In the genomic region with DNA sequence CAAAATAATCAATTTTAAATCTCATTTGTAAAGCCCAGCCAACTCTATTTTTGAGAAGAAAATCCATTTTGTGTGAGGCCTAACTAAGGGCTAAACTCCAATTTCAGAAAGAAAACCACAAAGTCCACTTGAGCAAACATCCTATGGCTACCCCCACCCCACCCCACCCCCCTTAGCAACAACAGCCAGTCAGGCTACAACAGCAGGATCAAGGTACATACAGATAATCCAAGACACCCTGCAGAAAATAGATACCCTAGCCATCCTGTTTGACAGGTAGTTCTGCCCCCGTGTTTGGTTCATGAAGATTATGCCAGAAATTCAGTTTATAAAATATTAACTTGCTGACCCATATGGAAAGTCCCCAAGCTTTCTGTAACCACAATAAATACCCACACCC, we compare ENCODE assay signal across 21 mouse cellular contexts. TPM values are rescaled to one million over a fixed set of nuclear protein-coding genes. Genes with fewer than 3 reads are reported as not detected.
DNase-seq lines count a peak whose midpoint lies in the region; ATAC-seq lines count a peak whose summit lies in the region.
"Had no signal": no experiment of that assay in that cellular context is flagged by ENCODE, and none has a peak within 500 bp of the region (broad histone marks: within the 10 kb centered on the region; RNA-seq: fewer than 3 reads in every experiment).

No protein-coding gene starts in this region.

- H3K9ac ChIP-seq in liver, embryonic 11.5 days (ENCODE audit: low read depth, low read length) = no peak overlapping the region
- H3K9ac ChIP-seq in liver, embryonic 12.5 days = no peak overlapping the region
- no peak overlapping the region for H3K9ac ChIP-seq in lung, embryonic 16.5 days (ENCODE audit: low read length)
- H3K9ac ChIP-seq in stomach, embryonic 16.5 days (ENCODE audit: low read length) = no peak overlapping the region
- H3K9ac ChIP-seq: forebrain, embryonic 13.5 days; heart, embryonic 13.5 days had no signal

- no peak overlapping the region for H3K4me2 ChIP-seq in liver, embryonic 11.5 days
- no peak overlapping the region for H3K4me2 ChIP-seq in liver, embryonic 12.5 days
- no peak overlapping the region for H3K4me2 ChIP-seq in lung, embryonic 16.5 days (ENCODE audit: low read depth, low read length)
- no peak overlapping the region for H3K4me2 ChIP-seq in stomach, embryonic 16.5 days (ENCODE audit: low read depth, low read length)
- H3K4me2 ChIP-seq: forebrain, embryonic 13.5 days; heart, embryonic 13.5 days had no signal

- no peak overlapping the region for H3K27ac ChIP-seq in liver, embryonic 11.5 days (ENCODE audit: low read depth, low read length)
- H3K27ac ChIP-seq in liver, embryonic 12.5 days = no peak overlapping the region
- peak overlapping the region; percentile 78 for H3K27ac ChIP-seq in lung, embryonic 16.5 days (ENCODE audit: low read length)
- peak overlapping the region; percentile 18; the same call in 1 of the 2 replicates for H3K27ac ChIP-seq in stomach, embryonic 16.5 days (ENCODE audit: low read length)
- H3K27ac ChIP-seq: embryonic facial prominence, embryonic 10.5 days; forebrain, embryonic 13.5 days; gastrocnemius, adult 2 months; heart, embryonic 13.5 days had no signal

- 0 out of 2 replicates have a peak, but pooled peaks have one; percentile 53 for ATAC-seq in liver, embryonic 11.5 days (replicated peaks; ENCODE audit: low FRiP score)
- no peak for ATAC-seq in liver, embryonic 12.5 days
- ATAC-seq in lung, embryonic 16.5 days (ENCODE audit: low read depth) = no peak
- ATAC-seq in stomach, embryonic 16.5 days (ENCODE audit: insufficient read depth, low FRiP score) = no peak
- ATAC-seq: forebrain, embryonic 13.5 days had no signal

- H3K36me3 ChIP-seq in liver, embryonic 11.5 days (ENCODE audit: control insufficient read depth, insufficient read depth, low read length) = no peaks in the 10 kb centered on the region
- H3K36me3 ChIP-seq in liver, embryonic 12.5 days = no peaks in the 10 kb centered on the region
- no peaks in the 10 kb centered on the region for H3K36me3 ChIP-seq in lung, embryonic 16.5 days (ENCODE audit: control insufficient read depth, insufficient read depth, low read length)
- no peaks in the 10 kb centered on the region for H3K36me3 ChIP-seq in stomach, embryonic 16.5 days (ENCODE audit: control insufficient read depth, insufficient read depth, low read length)
- H3K36me3 ChIP-seq: embryonic facial prominence, embryonic 10.5 days; heart, embryonic 13.5 days had no signal

- H3K27me3 ChIP-seq in liver, embryonic 11.5 days (replicated peaks; ENCODE audit: control insufficient read depth, insufficient read depth, low read length) = no peaks in the 10 kb centered on the region
- H3K27me3 ChIP-seq in liver, embryonic 12.5 days (replicated peaks) = no peaks in the 10 kb centered on the region
- H3K27me3 ChIP-seq in lung, embryonic 16.5 days (ENCODE audit: control insufficient read depth, insufficient read depth, low read depth, low read length) = no peaks in the 10 kb centered on the region
- no peaks in the 10 kb centered on the region for H3K27me3 ChIP-seq in stomach, embryonic 16.5 days (ENCODE audit: control insufficient read depth, insufficient read depth, low read length)
- H3K27me3 ChIP-seq: forebrain, embryonic 13.5 days; heart, embryonic 13.5 days had no signal

- no peaks in the 10 kb centered on the region for H3K4me1 ChIP-seq in liver, embryonic 11.5 days (replicated peaks; ENCODE audit: control insufficient read depth, insufficient read depth, low read length)
- no peaks in the 10 kb centered on the region for H3K4me1 ChIP-seq in liver, embryonic 12.5 days
- no peaks in the 10 kb centered on the region for H3K4me1 ChIP-seq in lung, embryonic 16.5 days (replicated peaks; ENCODE audit: control insufficient read depth, insufficient read depth, low read length)
- no peaks in the 10 kb centered on the region; the same call in 1 of the 2 replicates for H3K4me1 ChIP-seq in stomach, embryonic 16.5 days (ENCODE audit: control insufficient read depth, insufficient read depth, low read length)
- H3K4me1 ChIP-seq: embryonic facial prominence, embryonic 10.5 days; forebrain, embryonic 13.5 days; heart, embryonic 13.5 days had no signal

- 17% methylated on average over 1 of the region's 1 CpGs for whole genome bisulfite sequencing in liver, embryonic 11.5 days
- WGBS in liver, embryonic 12.5 days (ENCODE audit: insufficient replicate concordance) = 44% methylated on average over 1 of the region's 1 CpGs
- 42% methylated on average over 1 of the region's 1 CpGs for WGBS in lung, embryonic 16.5 days
- 51% methylated on average over 1 of the region's 1 CpGs for WGBS in stomach, embryonic 16.5 days

- H3K9me3 ChIP-seq in liver, embryonic 11.5 days (ENCODE audit: control insufficient read depth, low read length) = no peaks in the 10 kb centered on the region
- H3K9me3 ChIP-seq in liver, embryonic 12.5 days (replicated peaks) = no peaks in the 10 kb centered on the region
- H3K9me3 ChIP-seq in lung, embryonic 16.5 days (ENCODE audit: control insufficient read depth, low read length) = no peaks in the 10 kb centered on the region
- no peaks in the 10 kb centered on the region for H3K9me3 ChIP-seq in stomach, embryonic 16.5 days (replicated peaks; ENCODE audit: control insufficient read depth, low read length)
- H3K9me3 ChIP-seq: embryonic facial prominence, embryonic 10.5 days; forebrain, embryonic 13.5 days; heart, embryonic 13.5 days had no signal

- H3K4me3 ChIP-seq in liver, embryonic 11.5 days (ENCODE audit: low read depth, low read length) = no peak overlapping the region
- H3K4me3 ChIP-seq in liver, embryonic 12.5 days = no peak overlapping the region
- no peak overlapping the region for H3K4me3 ChIP-seq in lung, embryonic 16.5 days (ENCODE audit: low read length)
- H3K4me3 ChIP-seq in stomach, embryonic 16.5 days (replicated peaks; ENCODE audit: low read length) = no peak overlapping the region
- H3K4me3 ChIP-seq: embryonic facial prominence, embryonic 10.5 days; forebrain, embryonic 13.5 days; gastrocnemius, adult 2 months; heart, embryonic 13.5 days had no signal

- no peak for DNase-seq in liver, embryonic 11.5 days (ENCODE audit: low spot score)
- no peak for DNase-seq in lung, adult 18-20 months
- no peak for DNase-seq in adrenal gland, postnatal 10 days
- DNase-seq: adrenal gland, adult 2 months; adrenal gland, postnatal 36 days; cerebellum, adult 2 months; cerebellum, postnatal 10 days; gastrocnemius, adult 2 months; gastrocnemius, postnatal 25 days; heart, postnatal 36 days had no signal

RNA-seq across cellular contexts. Expression of gene Rptn, which starts 25.3 kb away (rescaled TPM):
- not detected in 2 replicates for polyA plus RNA-seq in liver, embryonic 11.5 days (2014; fragmentation: Nextera tagmentation; extraction: Ambion mirVana)
- 0.05 and 0.06 TPM in 2 replicates for polyA plus RNA-seq in liver, embryonic 12.5 days (2016; fragmentation: Nextera tagmentation; extraction: Ambion mirVana)
- 0.10 TPM in 1 of 2 replicates, not detected in the other for polyA plus RNA-seq in lung, embryonic 16.5 days (2015; fragmentation: Nextera tagmentation; extraction: Ambion mirVana)
- polyA plus RNA-seq in stomach, embryonic 16.5 days (2015; fragmentation: Nextera tagmentation; extraction: Ambion mirVana) = 30.5 and 60.5 TPM in 2 replicates
- total RNA-seq in adrenal gland, postnatal 10 days (2021) = not detected
- total RNA-seq: adrenal gland, adult 2 months; adrenal gland, postnatal 36 days; ES-E14; gastrocnemius, adult 2 months; gastrocnemius, postnatal 25 days; granulocyte monocyte progenitor cell, adult 5-6 weeks; heart, adult 8-10 months; heart, postnatal 36 days had no signal
- polyA plus RNA-seq: adrenal gland, adult 2 months; cerebellum, adult 2 months; embryonic facial prominence, embryonic 10.5 days; forebrain, embryonic 13.5 days; heart, embryonic 13.5 days; heart, postnatal 0 days; hindbrain, embryonic 11.5 days had no signal

RNA-seq across cellular contexts. Expression of gene Hrnr, which starts 48.6 kb away (rescaled TPM):
- not detected in 2 replicates for polyA plus RNA-seq in liver, embryonic 11.5 days (2014; fragmentation: Nextera tagmentation; extraction: Ambion mirVana)
- not detected in 2 replicates for polyA plus RNA-seq in liver, embryonic 12.5 days (2016; fragmentation: Nextera tagmentation; extraction: Ambion mirVana)
- polyA plus RNA-seq in lung, embryonic 16.5 days (2015; fragmentation: Nextera tagmentation; extraction: Ambion mirVana) = 0.01 and 0.64 TPM in 2 replicates
- 1.1 and 2.1 TPM in 2 replicates for polyA plus RNA-seq in stomach, embryonic 16.5 days (2015; fragmentation: Nextera tagmentation; extraction: Ambion mirVana)
- not detected for total RNA-seq in adrenal gland, postnatal 10 days (2021)
- total RNA-seq: adrenal gland, adult 2 months; adrenal gland, postnatal 36 days; ES-E14; gastrocnemius, adult 2 months; gastrocnemius, postnatal 25 days; granulocyte monocyte progenitor cell, adult 5-6 weeks; heart, adult 8-10 months; heart, postnatal 36 days had no signal
- polyA plus RNA-seq: adrenal gland, adult 2 months; cerebellum, adult 2 months; embryonic facial prominence, embryonic 10.5 days; forebrain, embryonic 13.5 days; heart, embryonic 13.5 days; heart, postnatal 0 days; hindbrain, embryonic 11.5 days had no signal

Comparison
In these comparisons a context has a peak if more than half of its experiments do, and no peak if none do; other contexts are left out.
1. H3K27ac ChIP-seq: peak in lung, embryonic 16.5 days (single experiment) and stomach, embryonic 16.5 days (single experiment); none in liver, embryonic 11.5 days (single experiment) and liver, embryonic 12.5 days (single experiment).
2. RNA of gene Rptn, which starts 25.3 kb away (polyA plus RNA-seq): 30.5 to 60.5 TPM in stomach, embryonic 16.5 days; 0.10 TPM in lung, embryonic 16.5 days, 0.05 to 0.06 TPM in liver, embryonic 12.5 days and not detected in liver, embryonic 11.5 days; every median in the first group is over 10 times any median in the second.